Mouse (Mus musculus): ENCODE measurements around the gene Olfr685. TPM values are rescaled to one million over a fixed set of nuclear protein-coding genes. Genes with fewer than 3 reads are reported as not detected.

The Olfr685 gene
- total RNA-seq (2021) = not detected
- long read RNA-seq, experiment 1 = 0 reads
- long read RNA-seq, experiment 2 = 0 reads

GRCm38 (mm10) chr7:105185912-105186311, at the start of gene Olfr685:
Gene Olfr685, minus strand, starts transcription at chr7:105186012.
- DNase-seq = no peak

GRCm38 (mm10) chr7:105229386-105229785, 43.6 kb upstream of the Olfr685 start:
- no peak for DNase-seq

- DNase-seq = no peak
These were observed 42.3 kb upstream of the Olfr685 start for GRCm38 (mm10) chr7:105228138-105228537.

GRCm38 (mm10) chr7:105226703-105227102, 40.9 kb upstream of the Olfr685 start:
- DNase-seq = no peak

- DNase-seq = no peak
These were observed 40.3 kb upstream of the Olfr685 start for GRCm38 (mm10) chr7:105226072-105226471.

- no peak for DNase-seq
These were observed 32.5 kb upstream of the Olfr685 start for GRCm38 (mm10) chr7:105218281-105218680.

GRCm38 (mm10) chr7:105214761-105215160, 28.9 kb upstream of the Olfr685 start:
- DNase-seq = no peak

GRCm38 (mm10) chr7:105207385-105207784, 21.6 kb upstream of the Olfr685 start, which contains the start of gene Olfr686:
Gene Olfr686, minus strand, starts transcription at chr7:105207485.
- DNase-seq = no peak

- no peak for DNase-seq
These were observed 15.0 kb downstream of the Olfr685 start for GRCm38 (mm10) chr7:105170773-105171172.

- no peak for DNase-seq
These were observed 22.3 kb downstream of the Olfr685 start, which contains the start of gene Olfr684 for GRCm38 (mm10) chr7:105163553-105163952. Gene Olfr684, minus strand, starts transcription at chr7:105163653.

- no peak for DNase-seq
These were observed 38.9 kb downstream of the Olfr685 start, which contains the start of gene Olfr683 for GRCm38 (mm10) chr7:105146912-105147311. Gene Olfr683, minus strand, starts transcription at chr7:105147012.

- no peak for DNase-seq
These were observed 44.5 kb downstream of the Olfr685 start for GRCm38 (mm10) chr7:105141275-105141674.

Other genes with a start within 250 kb of the Olfr685 start
- not detected for gene Olfr670, start 223.4 kb downstream of the Olfr685 start, total RNA-seq (2021)
- gene Olfr671, start 206.9 kb downstream of the Olfr685 start, total RNA-seq (2021) = not detected
- gene Olfr672, start 184.0 kb downstream of the Olfr685 start, total RNA-seq (2021) = not detected
- gene Olfr675, start 157.6 kb downstream of the Olfr685 start, total RNA-seq (2021) = not detected
- not detected for gene Olfr676, start 153.3 kb downstream of the Olfr685 start, total RNA-seq (2021)
- gene Olfr677, start 134.6 kb downstream of the Olfr685 start, total RNA-seq (2021) = not detected
- not detected for gene Olfr678, start 121.5 kb downstream of the Olfr685 start, total RNA-seq (2021)
- not detected for gene Olfr679, start 104.8 kb downstream of the Olfr685 start, total RNA-seq (2021)
- not detected for gene Olfr680-ps1, start 93.2 kb downstream of the Olfr685 start, total RNA-seq (2021)
- gene Olfr681, start 69.2 kb downstream of the Olfr685 start, total RNA-seq (2021) = not detected
- not detected for gene Olfr683, start 39.0 kb downstream of the Olfr685 start, total RNA-seq (2021)
- not detected for gene Olfr684, start 22.4 kb downstream of the Olfr685 start, total RNA-seq (2021)
- gene Olfr686, start 21.5 kb upstream of the Olfr685 start, total RNA-seq (2021) = not detected
- gene Olfr688, start 102.1 kb upstream of the Olfr685 start, total RNA-seq (2021) = not detected
- gene Olfr689, start 125.2 kb upstream of the Olfr685 start, total RNA-seq (2021) = not detected
- gene Olfr690, start 148.1 kb upstream of the Olfr685 start, total RNA-seq (2021) = not detected
- not detected for gene Olfr691, start 156.3 kb upstream of the Olfr685 start, total RNA-seq (2021)
- not detected for gene Olfr692, start 182.2 kb upstream of the Olfr685 start, total RNA-seq (2021)
- gene Gm5901, start 189.0 kb upstream of the Olfr685 start, total RNA-seq (2021) = not detected
- 10 to 100 TPM; 25.9 to 27.1 TPM for gene Fam160a2, start 214.0 kb upstream of the Olfr685 start, total RNA-seq (2021)
- not detected for gene Cnga4, start 218.6 kb upstream of the Olfr685 start, total RNA-seq (2021)
- gene Cckbr, start 239.7 kb upstream of the Olfr685 start, total RNA-seq (2021) = not detected

Data from adrenal gland, postnatal 36 days (tissue).